ENCODE assay signal across 11 mouse cellular contexts in genomic region chr2:144177268-144177667, GRCm38 (mm10).
DNase-seq lines count a peak whose midpoint lies in the region; ATAC-seq and TF ChIP-seq lines count a peak whose summit lies in the region.
"Had no signal": no experiment of that assay in that cellular context is flagged by ENCODE, and none has a peak within 500 bp of the region (broad histone marks: within the 10 kb centered on the region; RNA-seq: fewer than 3 reads in every experiment).

No protein-coding gene starts in this region.

- no peaks in the 10 kb centered on the region for H3K36me3 ChIP-seq in heart, embryonic 13.5 days
- H3K36me3 ChIP-seq in liver, embryonic 14.5 days (replicated peaks; ENCODE audit: control insufficient read depth, insufficient read depth, low read depth), result no peaks in the 10 kb centered on the region
- H3K36me3 ChIP-seq in forebrain, embryonic 10.5 days (replicated peaks), result no peaks in the 10 kb centered on the region

- peak; percentile 45 to 81 for DNase-seq in adrenal gland, adult (ENCODE audit: inconsistent age in 2 of 2, low spot score in 1 of 2)
- no peak for DNase-seq in adrenal gland, postnatal 4 days (ENCODE audit: low spot score in 2 of 2)
- peak; percentile 60 for DNase-seq in adrenal gland, adult 2 months
- DNase-seq in liver, embryonic 14.5 days (ENCODE audit: low read depth in 3 of 3, low spot score in 3 of 3), result no peak
- no peak for DNase-seq in urinary bladder, postnatal 25 days (ENCODE audit: low spot score)
- no peak for DNase-seq in thymus, postnatal 25 days
- no peak for DNase-seq in forebrain, embryonic 10.5 days (ENCODE audit: extremely low spot score, low spot score)
- DNase-seq: cerebellum, adult 8-10 months; kidney, postnatal 14 days; lung, postnatal 36 days had no signal

- ATAC-seq in heart, embryonic 13.5 days (ENCODE audit: extremely low read depth, insufficient number of reproducible peaks, low FRiP score, low TSS enrichment), result peak; percentile 77
- peak; percentile 65 for ATAC-seq in liver, embryonic 14.5 days (ENCODE audit: insufficient read depth)

- H3K9me3 ChIP-seq in heart, embryonic 13.5 days, result no peaks in the 10 kb centered on the region
- H3K9me3 ChIP-seq in liver, embryonic 14.5 days (ENCODE audit: control insufficient read depth, low read length), result no peaks in the 10 kb centered on the region
- H3K9me3 ChIP-seq in forebrain, embryonic 10.5 days, result no peaks in the 10 kb centered on the region

- H3K9ac ChIP-seq in heart, embryonic 13.5 days, result peak overlapping the region; percentile 71
- no peak overlapping the region for H3K9ac ChIP-seq in liver, embryonic 14.5 days (replicated peaks)

- H3K4me2 ChIP-seq in heart, embryonic 13.5 days, result peak overlapping the region; percentile 47
- peak overlapping the region; percentile 22 for H3K4me2 ChIP-seq in liver, embryonic 14.5 days (ENCODE audit: low read depth)

- H3K4me3 ChIP-seq in heart, embryonic 13.5 days, result no peak overlapping the region
- no peak overlapping the region for H3K4me3 ChIP-seq in liver, embryonic 14.5 days (ENCODE audit: insufficient read depth in 1 of 2, low read depth in 2 of 2, low read length in 2 of 2)
- no peak overlapping the region for H3K4me3 ChIP-seq in forebrain, embryonic 10.5 days

- peaks cover 32% of the 10 kb centered on the region for H3K4me1 ChIP-seq in heart, embryonic 13.5 days
- H3K4me1 ChIP-seq in liver, embryonic 14.5 days (replicated peaks; ENCODE audit: control insufficient read depth in 2 of 2, insufficient read depth in 2 of 2, low read length in 1 of 2), result peaks cover 7 to 39% of the 10 kb centered on the region in 2 experiments
- peaks cover 11% of the 10 kb centered on the region for H3K4me1 ChIP-seq in forebrain, embryonic 10.5 days

- TF ChIP-seq CTCF in liver, embryonic 14.5 days (IDR thresholded peaks at IDR 0.05; ENCODE audit: low read depth), result no peak

- 4% methylated on average over 6 of the region's 6 CpGs for WGBS in heart, embryonic 13.5 days
- 9% methylated on average over 6 of the region's 6 CpGs for WGBS in liver, embryonic 14.5 days (ENCODE audit: insufficient replicate concordance)
- WGBS in forebrain, embryonic 10.5 days, result 51% methylated on average over 6 of the region's 6 CpGs

- TF ChIP-seq EP300 in liver, embryonic 14.5 days (IDR thresholded peaks at IDR 0.05; ENCODE audit: low read depth), result no peak

- H3K27me3 ChIP-seq in heart, embryonic 13.5 days (replicated peaks), result no peaks in the 10 kb centered on the region
- H3K27me3 ChIP-seq in liver, embryonic 14.5 days (ENCODE audit: control insufficient read depth, insufficient read depth, low read length), result no peaks in the 10 kb centered on the region
- no peaks in the 10 kb centered on the region for H3K27me3 ChIP-seq in forebrain, embryonic 10.5 days (ENCODE audit: poor library complexity, severe bottlenecking)

- H3K27ac ChIP-seq in heart, embryonic 13.5 days (replicated peaks), result peak overlapping the region; percentile 96
- H3K27ac ChIP-seq in liver, embryonic 14.5 days, result no peak overlapping the region
- H3K27ac ChIP-seq in forebrain, embryonic 10.5 days, result no peak overlapping the region

Comparison
In these comparisons a context has a peak if more than half of its experiments do, and no peak if none do; other contexts are left out.
1. DNase-seq: peak in adrenal gland, adult (2 of 2) and adrenal gland, adult 2 months (single experiment); none in adrenal gland, postnatal 4 days (0 of 2), liver, embryonic 14.5 days (0 of 3), urinary bladder, postnatal 25 days (single experiment), thymus, postnatal 25 days (single experiment) and forebrain, embryonic 10.5 days (single experiment).